Mouse (Mus musculus): ENCODE data around the gene Faap24. TPM values are rescaled to one million over a fixed set of nuclear protein-coding genes. Genes with fewer than 3 reads are reported as not detected.

Faap24 gene
- polyA plus RNA-seq, 1 experiment from 2014 or later: 13.4 TPM

GRCm38 (mm10) chr7:35344785-35345330 is 51.8 kb downstream of the Faap24 start:
- no peak for ATAC-seq (ENCODE audit: insufficient number of reproducible peaks, low FRiP score)
- no peaks in the 10 kb centered on the region for H3K27me3 ChIP-seq (replicated peaks)
- 40% methylated on average over 5 of the region's 5 CpGs for WGBS
- H3K36me3 ChIP-seq: no peaks in the 10 kb centered on the region
- H3K4me1 ChIP-seq (replicated peaks): 0 out of 2 replicates have a peak, but pooled peaks cover 10% of the 10 kb centered on the region
- H3K4me2 ChIP-seq: no peak overlapping the region
- no peaks in the 10 kb centered on the region for H3K9me3 ChIP-seq (replicated peaks)
- H3K27ac ChIP-seq (ENCODE audit: poor library complexity, severe bottlenecking): no peak overlapping the region
- no peak overlapping the region for H3K9ac ChIP-seq
- no peak overlapping the region for H3K4me3 ChIP-seq

- H3K4me2 ChIP-seq: no peak overlapping the region
- 0 out of 2 replicates have a peak, but pooled peaks cover 5% of the 10 kb centered on the region for H3K4me1 ChIP-seq (replicated peaks)
- H3K36me3 ChIP-seq: no peaks in the 10 kb centered on the region
- 45% methylated on average over 4 of the region's 4 CpGs for WGBS
- no peaks in the 10 kb centered on the region for H3K27me3 ChIP-seq (replicated peaks)
- H3K9me3 ChIP-seq (replicated peaks): no peaks in the 10 kb centered on the region
- no peak for ATAC-seq (ENCODE audit: insufficient number of reproducible peaks, low FRiP score)
- H3K4me3 ChIP-seq: no peak overlapping the region
- no peak overlapping the region for H3K27ac ChIP-seq (ENCODE audit: poor library complexity, severe bottlenecking)
- H3K9ac ChIP-seq: no peak overlapping the region
These were observed 54.1 kb downstream of the Faap24 start for GRCm38 (mm10) chr7:35342498-35342897.

Other genes starting within 250 kb of the Faap24 start
- 1.1 and 1.3 TPM in 2 replicates for gene Slc7a10, start 210.5 kb downstream of the Faap24 start, polyA plus RNA-seq (2016; fragmentation: Nextera tagmentation; extraction: Ambion mirVana)
- gene Lrp3, start 181.3 kb downstream of the Faap24 start, polyA plus RNA-seq (2016; fragmentation: Nextera tagmentation; extraction: Ambion mirVana): 1.6 and 1.7 TPM in 2 replicates
- gene Gpatch1, start 78.4 kb downstream of the Faap24 start, polyA plus RNA-seq (2016; fragmentation: Nextera tagmentation; extraction: Ambion mirVana): 12.5 and 13.3 TPM in 2 replicates
- gene Rhpn2, start 62.7 kb downstream of the Faap24 start, polyA plus RNA-seq (2016; fragmentation: Nextera tagmentation; extraction: Ambion mirVana): 8.4 and 9.6 TPM in 2 replicates
- 37.3 and 40.0 TPM in 2 replicates for gene Cep89, start 199 bp upstream of the Faap24 start, polyA plus RNA-seq (2016; fragmentation: Nextera tagmentation; extraction: Ambion mirVana)
- gene Slc7a9, start 52.0 kb upstream of the Faap24 start, polyA plus RNA-seq (2016; fragmentation: Nextera tagmentation; extraction: Ambion mirVana): 0.59 and 0.73 TPM in 2 replicates
- 0.37 and 0.82 TPM in 2 replicates for gene Tdrd12, start 140.9 kb upstream of the Faap24 start, polyA plus RNA-seq (2016; fragmentation: Nextera tagmentation; extraction: Ambion mirVana)
- gene Nudt19, start 159.5 kb upstream of the Faap24 start, polyA plus RNA-seq (2016; fragmentation: Nextera tagmentation; extraction: Ambion mirVana): 84.5 and 85.0 TPM in 2 replicates
- 0.82 TPM in 2 replicates for gene Rgs9bp, start 188.7 kb upstream of the Faap24 start, polyA plus RNA-seq (2016; fragmentation: Nextera tagmentation; extraction: Ambion mirVana)
- 22.1 and 23.6 TPM in 2 replicates for gene Ankrd27, start 189.4 kb upstream of the Faap24 start, polyA plus RNA-seq (2016; fragmentation: Nextera tagmentation; extraction: Ambion mirVana)

All from heart, embryonic 12.5 days (tissue).